Comparison of ENCODE assay signal across 24 mouse cellular contexts in genomic region chr16:7628351-7628750, GRCm38 (mm10).
DNase-seq lines count a peak whose midpoint lies in the region; ATAC-seq and TF ChIP-seq lines count a peak whose summit lies in the region.
"Had no signal": no experiment of that assay in that cellular context is flagged by ENCODE, and none has a peak within 500 bp of the region (broad histone marks: within the 10 kb centered on the region; RNA-seq: fewer than 3 reads in every experiment).

No protein-coding gene starts in this region.

- DNase-seq in heart, adult 11 months = peak; percentile 24
- peak; percentile 80 for DNase-seq in MEL (ENCODE audit: low read depth, low spot score)
- peak; percentile 8 for DNase-seq in brain, embryonic 14.5 days (ENCODE audit: low read depth)
- no peak for DNase-seq in heart, adult 18-20 months
- DNase-seq: adrenal gland, adult 8-10 months; adrenal gland, postnatal 14 days; adrenal gland, postnatal 36 days; B cell, adult 2 months; cerebellum, adult 11-12 months; cerebellum, adult 2 months; cerebellum, adult 9-10 months; cerebellum, postnatal 10 days; cerebellum, postnatal 25 days; forebrain, postnatal 0 days had no signal

- H3K79me2 ChIP-seq in MEL (ENCODE audit: control insufficient read depth, insufficient read depth, low read length, poor library complexity) = no peaks in the 10 kb centered on the region

- peak; percentile 79 to 86 for TF ChIP-seq EP300 in MEL (IDR thresholded peaks at IDR 0.05; ENCODE audit: low read depth in 1 of 2, low read length in 2 of 2)

- ATAC-seq in heart, embryonic 12.5 days (ENCODE audit: insufficient number of reproducible peaks, low FRiP score) = no peak
- ATAC-seq: activated CD4-positive, CD25-positive, alpha-beta regulatory T cell, adult 4 months; CD4-positive, CD25-positive, alpha-beta regulatory T cell, adult 4 months; forebrain, embryonic 13.5 days; forebrain, embryonic 15.5 days; forebrain, postnatal 0 days; Patski had no signal

- H3K27ac ChIP-seq in heart, embryonic 12.5 days (ENCODE audit: poor library complexity, severe bottlenecking) = no peak overlapping the region
- peak overlapping the region; percentile 77 for H3K27ac ChIP-seq in MEL (ENCODE audit: control insufficient read depth, low read depth, low read length)
- H3K27ac ChIP-seq: embryonic facial prominence, embryonic 10.5 days; embryonic facial prominence, embryonic 12.5 days; forebrain, embryonic 13.5 days; forebrain, embryonic 15.5 days had no signal

- peaks cover 6% of the 10 kb centered on the region; the same call in 1 of the 2 replicates for H3K4me1 ChIP-seq in heart, embryonic 12.5 days (replicated peaks)
- peaks cover 6 to 9% of the 10 kb centered on the region in 2 experiments; a peak in 3 of 4 replicates for H3K4me1 ChIP-seq in MEL (ENCODE audit: control insufficient read depth in 1 of 2, insufficient read depth in 2 of 2, low read length in 2 of 2)

- H3K36me3 ChIP-seq in heart, embryonic 12.5 days = no peaks in the 10 kb centered on the region
- peaks cover 0 to 10% of the 10 kb centered on the region in 2 experiments; a peak in 2 of 4 replicates for H3K36me3 ChIP-seq in MEL (ENCODE audit: control insufficient read depth in 1 of 2, insufficient read depth in 2 of 2, low read length in 2 of 2)
- H3K36me3 ChIP-seq: embryonic facial prominence, embryonic 10.5 days; embryonic facial prominence, embryonic 12.5 days; forebrain, embryonic 15.5 days; G1E had no signal

- no peak for TF ChIP-seq RAD21 in MEL (IDR thresholded peaks at IDR 0.05; ENCODE audit: low read depth, low read length)

- H3K27me3 ChIP-seq in heart, embryonic 12.5 days (replicated peaks) = no peaks in the 10 kb centered on the region
- H3K27me3 ChIP-seq in MEL (ENCODE audit: control insufficient read depth in 1 of 2, insufficient read depth in 2 of 2, low read length in 2 of 2) = no peaks in the 10 kb centered on the region
- H3K27me3 ChIP-seq: CH12.LX; embryonic facial prominence, embryonic 12.5 days; forebrain, embryonic 13.5 days; forebrain, embryonic 15.5 days; Patski had no signal

- WGBS in heart, embryonic 12.5 days = 29% methylated on average over 8 of the region's 8 CpGs

- no peak overlapping the region for H3K9ac ChIP-seq in heart, embryonic 12.5 days
- H3K9ac ChIP-seq in MEL (ENCODE audit: control insufficient read depth, low read depth, low read length, poor library complexity, severe bottlenecking) = peak overlapping the region; percentile 25; the same call in 1 of the 2 replicates
- H3K9ac ChIP-seq: embryonic facial prominence, embryonic 12.5 days; forebrain, embryonic 13.5 days; forebrain, embryonic 15.5 days; forebrain, postnatal 0 days had no signal

- no peak for TF ChIP-seq POLR2A in MEL (IDR thresholded peaks at IDR 0.05; ENCODE audit: control insufficient read depth in 1 of 2, insufficient read depth in 1 of 2, low read depth in 1 of 2, low read length in 2 of 2, poor library complexity in 1 of 2)
- no peak for TF ChIP-seq POLR2A in brain, embryonic 14.5 days (IDR thresholded peaks at IDR 0.05; ENCODE audit: borderline replicate concordance, extremely low read depth, insufficient read depth, insufficient read length, poor library complexity, severe bottlenecking)

- no peaks in the 10 kb centered on the region for H3K9me3 ChIP-seq in heart, embryonic 12.5 days (replicated peaks)
- no peaks in the 10 kb centered on the region for H3K9me3 ChIP-seq in MEL (replicated peaks; ENCODE audit: insufficient read depth, low read length)
- H3K9me3 ChIP-seq: embryonic facial prominence, embryonic 10.5 days; embryonic facial prominence, embryonic 12.5 days; forebrain, embryonic 13.5 days; forebrain, embryonic 15.5 days had no signal

- no peak overlapping the region for H3K4me3 ChIP-seq in heart, embryonic 12.5 days
- peak overlapping the region; percentile 16 to 37; a peak in 3 of 4 replicates for H3K4me3 ChIP-seq in MEL (ENCODE audit: control insufficient read depth in 1 of 2, insufficient read depth in 1 of 2, low read depth in 2 of 2, low read length in 2 of 2)
- H3K4me3 ChIP-seq: embryonic facial prominence, embryonic 10.5 days; embryonic facial prominence, embryonic 12.5 days; forebrain, embryonic 13.5 days; forebrain, embryonic 15.5 days had no signal

- H3K4me2 ChIP-seq in heart, embryonic 12.5 days = no peak overlapping the region
- H3K4me2 ChIP-seq: embryonic facial prominence, embryonic 12.5 days; forebrain, embryonic 13.5 days; forebrain, embryonic 15.5 days had no signal

- TF ChIP-seq CTCF in MEL (IDR thresholded peaks at IDR 0.05 in 2 of 3, conservative IDR thresholded peaks at IDR 0.05 in 1 of 3; ENCODE audit: control insufficient read depth in 1 of 3, insufficient read depth in 1 of 3, low read depth in 2 of 3, low read length in 3 of 3, poor library complexity in 1 of 3, severe bottlenecking in 1 of 3) = no peak
- TF ChIP-seq CTCF in brain, embryonic 14.5 days (IDR thresholded peaks at IDR 0.05; ENCODE audit: borderline replicate concordance, extremely low read depth, insufficient read depth, insufficient read length) = no peak

TF ChIP-seq in MEL, 35 proteins besides CTCF, POLR2A, EP300 and RAD21:
- TF ChIP-seq CHD1 (IDR thresholded peaks at IDR 0.05; ENCODE audit: low read depth, low read length) (no peak), TAL1 (IDR thresholded peaks at IDR 0.05; ENCODE audit: low read length) (peak; percentile 49), E2F4 (IDR thresholded peaks at IDR 0.05; ENCODE audit: borderline replicate concordance, low read depth, low read length) (no peak), ELF1 (IDR thresholded peaks at IDR 0.05; ENCODE audit: low read depth, low read length) (no peak), MYC (IDR thresholded peaks at IDR 0.05; ENCODE audit: low read depth, low read length) (0 out of 2 replicates have a peak, but pooled peaks have one; percentile 47), ZMIZ1 (IDR thresholded peaks at IDR 0.05; ENCODE audit: low read depth, low read length) (no peak), NRF1 (IDR thresholded peaks at IDR 0.05; ENCODE audit: insufficient read depth, low read depth, low read length, poor library complexity, severe bottlenecking) (no peak), USF1 (IDR thresholded peaks at IDR 0.05; ENCODE audit: low read depth, low read length) (no peak), BHLHE40 (IDR thresholded peaks at IDR 0.05; ENCODE audit: borderline replicate concordance, low read depth, low read length) (peak; percentile 25; the same call in 1 of the 2 replicates), ZC3H11A (IDR thresholded peaks at IDR 0.05; ENCODE audit: low read depth, low read length) (no peak), ZNF384 (IDR thresholded peaks at IDR 0.05; ENCODE audit: low read depth, low read length) (0 out of 2 replicates have a peak, but pooled peaks have one; percentile 23), RCOR1 (IDR thresholded peaks at IDR 0.05; ENCODE audit: low read depth, low read length) (peak; percentile 52), SMC3 (IDR thresholded peaks at IDR 0.05; ENCODE audit: low read depth, low read length) (no peak), SIN3A (IDR thresholded peaks at IDR 0.05; ENCODE audit: low read length) (peak; percentile 36; the same call in 1 of the 2 replicates), TCF12 (IDR thresholded peaks at IDR 0.05; ENCODE audit: low read depth, low read length) (peak; percentile 85), KAT2A (conservative IDR thresholded peaks at IDR 0.05; ENCODE audit: low read depth, low read length) (no peak), POLR2AphosphoS5 (IDR thresholded peaks at IDR 0.05; ENCODE audit: borderline replicate concordance, low read depth, low read length) (no peak), UBTF (IDR thresholded peaks at IDR 0.05; ENCODE audit: borderline replicate concordance, insufficient read depth, low read depth, low read length) (no peak), MAFK (IDR thresholded peaks at IDR 0.05; ENCODE audit: borderline replicate concordance, low read depth, low read length) (no peak), MXI1 (IDR thresholded peaks at IDR 0.05; ENCODE audit: low read depth, low read length) (no peak; the same call in 1 of the 2 replicates), POLR2AphosphoS2 (IDR thresholded peaks at IDR 0.05; ENCODE audit: low read length) (no peak), NELFE (IDR thresholded peaks at IDR 0.05; ENCODE audit: low read depth, low read length) (no peak), ZKSCAN1 (IDR thresholded peaks at IDR 0.05; ENCODE audit: low read depth, low read length) (no peak), GABPA (IDR thresholded peaks at IDR 0.05; ENCODE audit: low read depth, low read length) (no peak), MYB (IDR thresholded peaks at IDR 0.05; ENCODE audit: low read depth, low read length) (peak; percentile 30; the same call in 1 of the 2 replicates), MEF2A (IDR thresholded peaks at IDR 0.05; ENCODE audit: extremely low read depth, insufficient replicate concordance, low read depth, low read length, poor library complexity, severe bottlenecking) (no peak), GATA1 (IDR thresholded peaks at IDR 0.05; ENCODE audit: low read depth, low read length) (peak; percentile 85), ETS1 (IDR thresholded peaks at IDR 0.05; ENCODE audit: low read depth, low read length) (peak; percentile 68; the same call in 1 of the 2 replicates), MAZ (IDR thresholded peaks at IDR 0.05; ENCODE audit: low read depth, low read length) (peak; percentile 34; the same call in 1 of the 2 replicates), JUND (IDR thresholded peaks at IDR 0.05; ENCODE audit: low read depth, low read length) (0 out of 2 replicates have a peak, but pooled peaks have one; percentile 20), MAX (IDR thresholded peaks at IDR 0.05; ENCODE audit: low read length) (no peak), USF2 (IDR thresholded peaks at IDR 0.05; ENCODE audit: borderline replicate concordance in 1 of 2, insufficient read depth in 1 of 2, low read depth in 1 of 2, low read length in 2 of 2) (no peak), CHD2 (IDR thresholded peaks at IDR 0.05; ENCODE audit: low read length) (no peak), HCFC1 (IDR thresholded peaks at IDR 0.05; ENCODE audit: low read depth, low read length) (no peak), TBP (IDR thresholded peaks at IDR 0.05; ENCODE audit: low read depth, low read length) (no peak)

Comparison
In these comparisons a context has a peak if more than half of its experiments do, and no peak if none do; other contexts are left out.
1. DNase-seq: peak in heart, adult 11 months (single experiment), MEL (single experiment) and brain, embryonic 14.5 days (single experiment); none in heart, adult 18-20 months (0 of 2).